Mouse (Mus musculus) forebrain, embryonic 15.5 days (tissue): Measurements from ENCODE around the gene Fsd2. TPM values are rescaled to one million over a fixed set of nuclear protein-coding genes. Genes with fewer than 3 reads are reported as not detected.

Experiments
- ATAC-seq: fragments of 200-750 bp; cut with Nextera tagmentation; replicated peaks from 2 replicates; pipeline ENCODE4 v1.8.0; 2017; ENCODE audit warnings: mild to moderate bottlenecking, moderate TSS enrichment, moderate library complexity
- H3K27ac ChIP-seq: fragments of 300-500 bp; sonication (generic); replicated peaks from 2 replicates; pipeline ENCODE4 v1.5.1; 2015; ENCODE audit warnings: mild to moderate bottlenecking, inconsistent platforms
- H3K27me3 ChIP-seq: fragments of 300-500 bp; sonication (generic); 2 replicates; pipeline ENCODE4 v1.6.1; 2015; ENCODE audit warnings: inconsistent platforms
- H3K36me3 ChIP-seq: fragments of 300-500 bp; sonication (generic); 2 replicates; pipeline ENCODE4 v1.6.1; 2015; ENCODE audit warnings: mild to moderate bottlenecking, inconsistent platforms
- H3K4me1 ChIP-seq: fragments of 300-500 bp; sonication (generic); 2 replicates; pipeline ENCODE4 v1.6.1; 2015; ENCODE audit warnings: inconsistent platforms
- H3K4me2 ChIP-seq: fragments of 300-500 bp; sonication (generic); replicated peaks from 2 replicates; pipeline ENCODE4 v1.6.1; 2015; ENCODE audit warnings: mild to moderate bottlenecking, inconsistent platforms
- H3K4me3 ChIP-seq: fragments of 300-500 bp; sonication (generic); 2 replicates; pipeline ENCODE4 v1.5.1; 2015; ENCODE audit warnings: mild to moderate bottlenecking, inconsistent platforms
- H3K9ac ChIP-seq: fragments of 300-500 bp; sonication (generic); replicated peaks from 2 replicates; pipeline ENCODE4 v1.6.1; 2015; ENCODE audit warnings: mild to moderate bottlenecking, inconsistent platforms
- H3K9me3 ChIP-seq: fragments of 300-500 bp; sonication (generic); 2 replicates; pipeline ENCODE4 v1.6.1; 2016; ENCODE audit warnings: inconsistent platforms
- WGBS: fragments of 180-500 bp; shearing (Covaris S2); methylation state at CpG from one replicate; pipeline ENCODE4 v1.1.7; 2015; ENCODE audit warnings: mixed read lengths; 5-methylcytosine and 5-hydroxymethylcytosine counted together
- polyA plus RNA-seq: library from polyadenylated mRNA; unstranded; fragments of >200 nt; fragmentation: Nextera tagmentation; extraction: Ambion mirVana; gene quantifications from 2 replicates; pipeline ENCODE4 v1.2.1, GENCODE M21; 2015

The Fsd2 gene
- polyA plus RNA-seq, 1 experiment from 2014 or later, result 0.31 TPM

DNA sequence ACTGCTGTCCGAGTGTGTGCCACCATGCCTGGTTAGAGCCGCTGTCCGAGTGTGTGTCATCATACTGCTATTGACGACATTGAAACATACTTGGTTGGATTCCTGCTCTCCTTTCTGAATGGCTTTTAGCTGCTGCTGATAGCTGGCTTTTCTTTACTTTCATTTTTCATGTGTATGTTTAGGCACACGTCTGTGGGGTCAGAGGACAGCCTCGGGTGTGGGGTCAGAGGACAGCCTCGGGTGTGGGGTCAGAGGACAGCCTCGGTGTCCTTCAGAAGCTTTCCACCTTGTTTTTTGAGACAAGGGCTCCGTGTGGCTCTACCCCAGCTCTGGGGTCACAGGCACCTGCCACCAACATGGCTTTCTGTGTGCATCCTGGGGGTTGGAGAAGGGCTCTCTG lies 25.9 kb upstream of the Fsd2 start:
- Histone ChIP-seq H3K4me2 (no peak overlapping the region), H3K4me1 (no peaks in the 10 kb centered on the region), H3K36me3 (peaks cover 59% of the 10 kb centered on the region), H3K9ac (no peak overlapping the region), H3K27ac (no peak overlapping the region), H3K4me3 (no peak overlapping the region), H3K27me3 (no peaks in the 10 kb centered on the region), H3K9me3 (no peaks in the 10 kb centered on the region)
- ATAC-seq, result no peak
- 91% methylated on average over 9 of the region's 9 CpGs for WGBS

DNA sequence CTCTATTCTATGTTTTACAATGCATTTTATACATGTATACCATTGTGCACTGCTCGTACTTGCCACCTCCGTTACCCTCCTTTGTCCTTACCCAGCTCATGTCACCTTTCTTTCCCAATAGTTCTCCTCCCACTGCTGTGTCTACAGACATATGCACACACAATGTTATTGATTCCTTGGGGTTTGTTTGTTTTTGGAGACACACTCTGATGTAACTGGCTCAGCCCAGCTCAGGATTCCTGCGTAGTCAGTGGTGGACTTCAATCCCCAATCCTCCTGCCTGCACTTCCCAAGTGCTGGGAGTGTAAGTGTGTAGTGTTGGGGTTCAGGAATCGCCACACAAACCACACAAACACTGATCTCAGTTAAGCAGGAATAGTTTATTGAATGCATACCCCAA lies 20.5 kb upstream of the Fsd2 start:
- Histone ChIP-seq H3K36me3 (peaks cover 52% of the 10 kb centered on the region), H3K4me3 (no peak overlapping the region), H3K4me1 (no peaks in the 10 kb centered on the region), H3K9me3 (no peaks in the 10 kb centered on the region), H3K27me3 (no peaks in the 10 kb centered on the region), H3K4me2 (no peak overlapping the region), H3K27ac (no peak overlapping the region), H3K9ac (no peak overlapping the region)
- WGBS, result 88% methylated on average over 4 of the region's 4 CpGs
- ATAC-seq, result no peak

DNA sequence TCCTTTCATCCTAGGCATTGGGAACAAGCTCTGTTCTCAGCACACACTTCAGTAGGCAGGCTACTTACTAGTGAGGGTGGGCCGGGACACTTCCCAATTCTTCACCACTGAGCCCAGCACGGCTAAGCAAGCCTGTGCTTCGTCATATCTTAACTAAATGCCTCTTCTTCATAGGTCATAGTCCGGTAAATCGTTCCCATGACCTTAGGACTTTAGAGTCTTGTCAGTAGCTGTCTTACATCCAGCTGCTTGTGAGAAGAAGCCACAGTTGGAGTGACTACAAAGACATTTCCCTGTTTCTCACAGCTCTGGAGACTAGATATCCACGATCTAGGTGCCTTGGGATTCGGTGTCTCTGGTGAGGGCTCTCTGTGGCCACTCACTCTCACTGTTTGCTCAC lies 18.6 kb upstream of the Fsd2 start:
- Histone ChIP-seq H3K27me3 (no peaks in the 10 kb centered on the region), H3K4me3 (no peak overlapping the region), H3K9ac (no peak overlapping the region), H3K27ac (no peak overlapping the region), H3K4me2 (no peak overlapping the region), H3K9me3 (no peaks in the 10 kb centered on the region), H3K36me3 (peaks cover 35% of the 10 kb centered on the region), H3K4me1 (no peaks in the 10 kb centered on the region)
- no peak for ATAC-seq
- WGBS, result 93% methylated on average over 7 of the region's 7 CpGs

DNA sequence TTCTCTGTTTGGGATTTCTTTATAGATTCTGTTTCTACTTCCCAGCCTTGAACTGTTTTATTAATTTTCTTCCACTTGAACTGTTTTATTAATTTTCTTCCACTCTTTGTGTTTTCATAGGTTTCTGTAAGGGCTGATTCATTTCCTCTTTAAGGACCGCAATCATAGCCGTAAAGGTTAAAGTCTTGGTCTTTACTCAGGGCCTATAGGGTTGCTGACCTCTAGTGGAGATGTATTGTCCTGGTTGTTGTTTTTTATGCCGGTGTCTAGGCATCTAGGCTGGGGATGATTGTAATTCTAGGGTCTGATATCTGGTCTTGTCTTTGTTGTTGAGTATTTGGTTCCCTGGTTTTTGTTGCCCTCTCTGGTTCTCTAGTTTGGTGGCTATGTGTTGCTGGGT lies 16.8 kb upstream of the Fsd2 start:
- 70% methylated on average over 3 of the region's 3 CpGs for WGBS
- no peak for ATAC-seq
- H3K27me3 ChIP-seq, result no peaks in the 10 kb centered on the region
- no peak overlapping the region for H3K27ac ChIP-seq
- peaks cover 40% of the 10 kb centered on the region for H3K36me3 ChIP-seq
- H3K4me1 ChIP-seq, result no peaks in the 10 kb centered on the region
- H3K9me3 ChIP-seq, result no peaks in the 10 kb centered on the region
- H3K4me3 ChIP-seq, result no peak overlapping the region
- no peak overlapping the region for H3K4me2 ChIP-seq
- H3K9ac ChIP-seq, result no peak overlapping the region

DNA sequence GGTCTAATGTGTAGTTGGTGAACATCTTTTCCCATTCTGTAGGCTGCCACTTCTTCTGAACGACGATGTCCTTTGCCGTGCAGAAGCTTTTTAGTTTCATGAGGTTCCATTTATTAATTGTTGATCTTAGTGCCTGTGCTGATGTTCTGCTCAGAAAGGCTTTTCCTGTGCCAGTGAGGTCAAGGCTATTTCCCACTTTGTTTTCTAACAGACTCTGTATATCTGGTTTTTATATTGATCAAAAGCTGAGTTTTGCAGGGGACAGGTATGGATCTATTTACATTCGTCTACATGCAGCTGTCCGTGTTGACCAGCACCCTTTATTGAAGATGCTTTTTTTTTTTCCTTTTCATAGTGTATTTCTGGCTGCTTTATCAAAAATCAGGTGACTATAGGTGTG lies 12.6 kb upstream of the Fsd2 start:
- Histone ChIP-seq H3K27me3 (no peaks in the 10 kb centered on the region), H3K36me3 (peaks cover 22% of the 10 kb centered on the region), H3K9ac (no peak overlapping the region), H3K4me3 (no peak overlapping the region), H3K9me3 (no peaks in the 10 kb centered on the region), H3K4me1 (no peaks in the 10 kb centered on the region), H3K27ac (no peak overlapping the region), H3K4me2 (no peak overlapping the region)
- 98% methylated on average over 5 of the region's 5 CpGs for WGBS
- ATAC-seq, result no peak

DNA sequence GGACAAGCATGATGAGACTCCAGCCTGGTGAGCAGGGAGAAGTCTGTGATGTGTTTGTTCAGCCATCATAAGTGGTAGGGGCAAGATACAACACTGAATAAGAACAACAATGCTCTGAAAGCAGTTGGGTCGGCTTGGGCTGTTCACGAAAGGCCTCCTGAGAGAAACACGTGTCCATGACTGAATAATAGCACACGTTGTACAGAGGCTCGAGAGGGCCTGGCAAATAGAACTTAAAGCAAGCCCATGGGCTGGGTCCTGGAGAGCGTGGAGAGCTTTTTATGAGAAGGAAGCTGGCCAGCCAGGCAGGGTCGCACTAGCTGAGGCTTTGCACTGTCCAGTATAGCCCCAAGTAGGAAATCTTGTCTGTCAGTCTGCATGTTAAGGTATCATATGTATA lies 11.7 kb upstream of the Fsd2 start:
- no peak overlapping the region for H3K9ac ChIP-seq
- no peak overlapping the region for H3K27ac ChIP-seq
- H3K4me1 ChIP-seq, result no peaks in the 10 kb centered on the region
- 89% methylated on average over 7 of the region's 7 CpGs for WGBS
- no peak overlapping the region for H3K4me3 ChIP-seq
- peaks cover 22% of the 10 kb centered on the region for H3K36me3 ChIP-seq
- ATAC-seq, result no peak
- H3K4me2 ChIP-seq, result no peak overlapping the region
- H3K27me3 ChIP-seq, result no peaks in the 10 kb centered on the region
- H3K9me3 ChIP-seq, result no peaks in the 10 kb centered on the region

DNA sequence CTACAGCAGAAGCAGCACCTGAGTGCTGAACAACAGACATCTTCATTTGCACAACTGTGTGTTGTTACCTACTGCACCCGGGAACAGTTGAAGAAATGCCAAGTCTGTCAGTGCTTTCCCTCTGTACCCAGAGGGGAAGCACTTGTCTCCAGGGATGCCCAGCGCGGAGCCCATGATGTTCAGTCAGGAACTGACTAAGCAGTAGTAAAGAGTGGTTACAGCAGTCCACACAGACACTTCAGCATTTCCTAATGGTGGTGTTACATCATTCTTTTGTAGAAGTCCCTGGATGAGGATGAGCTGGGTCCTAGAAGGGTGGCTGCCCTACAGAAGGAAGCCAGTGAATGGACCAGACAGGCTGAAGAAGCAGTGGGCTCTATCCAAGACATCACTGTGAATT lies 11.1 kb upstream of the Fsd2 start:
- Histone ChIP-seq H3K9ac (no peak overlapping the region), H3K4me3 (no peak overlapping the region), H3K27me3 (no peaks in the 10 kb centered on the region), H3K4me2 (no peak overlapping the region), H3K9me3 (no peaks in the 10 kb centered on the region), H3K4me1 (peaks cover 2% of the 10 kb centered on the region), H3K27ac (no peak overlapping the region), H3K36me3 (peaks cover 22% of the 10 kb centered on the region)
- 91% methylated on average over 3 of the region's 3 CpGs for WGBS
- no peak for ATAC-seq

DNA sequence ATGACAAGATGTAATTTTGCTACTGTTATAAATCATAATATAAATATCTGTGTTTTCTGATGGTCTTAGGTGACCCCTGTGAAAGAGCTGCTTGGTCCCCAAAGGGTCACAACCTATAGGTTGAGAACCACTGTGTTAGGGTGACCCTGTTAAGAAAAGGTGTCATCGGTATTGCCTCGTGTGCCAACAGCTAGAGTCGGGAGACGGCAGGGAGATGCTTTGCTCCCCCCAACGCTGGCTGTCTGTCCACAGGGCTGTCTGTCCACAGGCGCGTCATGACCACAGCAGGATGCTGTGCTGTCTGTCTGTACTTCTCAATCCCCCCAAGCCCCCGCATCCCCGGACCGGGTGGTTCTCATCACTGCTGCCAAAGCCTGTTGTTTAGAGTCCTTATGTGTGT lies 8.9 kb upstream of the Fsd2 start:
- Histone ChIP-seq H3K4me1 (peaks cover 15% of the 10 kb centered on the region), H3K36me3 (peaks cover 22% of the 10 kb centered on the region), H3K9me3 (no peaks in the 10 kb centered on the region), H3K4me3 (no peak overlapping the region), H3K9ac (no peak overlapping the region), H3K4me2 (no peak overlapping the region), H3K27me3 (no peaks in the 10 kb centered on the region), H3K27ac (no peak overlapping the region)
- 94% methylated on average over 10 of the region's 10 CpGs for WGBS
- no peak for ATAC-seq

DNA sequence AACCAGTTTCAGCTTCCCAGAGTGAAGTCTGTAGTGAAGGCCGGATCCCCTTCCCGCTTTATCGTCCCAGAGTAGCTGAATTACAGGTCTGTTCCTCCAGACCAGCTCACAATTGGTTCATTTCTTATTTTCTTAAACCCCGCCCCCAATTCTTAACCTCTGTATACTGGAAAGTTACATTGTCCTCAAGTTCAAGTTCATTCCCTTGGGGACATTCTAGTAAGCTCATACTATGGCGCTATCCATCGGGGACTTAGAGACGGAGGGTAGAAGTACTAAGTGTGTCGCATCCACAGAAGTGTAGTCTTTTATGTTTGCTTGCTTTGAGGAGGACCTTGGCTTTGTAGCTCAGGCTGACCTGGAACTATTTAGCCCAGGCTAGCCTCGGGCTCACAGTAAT lies 7.1 kb upstream of the Fsd2 start:
- Histone ChIP-seq H3K36me3 (peaks cover 14% of the 10 kb centered on the region), H3K27ac (no peak overlapping the region), H3K4me3 (no peak overlapping the region), H3K27me3 (no peaks in the 10 kb centered on the region), H3K4me2 (no peak overlapping the region), H3K9me3 (no peaks in the 10 kb centered on the region), H3K9ac (no peak overlapping the region), H3K4me1 (peaks cover 16% of the 10 kb centered on the region)
- ATAC-seq, result no peak
- WGBS, result 94% methylated on average over 9 of the region's 9 CpGs

DNA sequence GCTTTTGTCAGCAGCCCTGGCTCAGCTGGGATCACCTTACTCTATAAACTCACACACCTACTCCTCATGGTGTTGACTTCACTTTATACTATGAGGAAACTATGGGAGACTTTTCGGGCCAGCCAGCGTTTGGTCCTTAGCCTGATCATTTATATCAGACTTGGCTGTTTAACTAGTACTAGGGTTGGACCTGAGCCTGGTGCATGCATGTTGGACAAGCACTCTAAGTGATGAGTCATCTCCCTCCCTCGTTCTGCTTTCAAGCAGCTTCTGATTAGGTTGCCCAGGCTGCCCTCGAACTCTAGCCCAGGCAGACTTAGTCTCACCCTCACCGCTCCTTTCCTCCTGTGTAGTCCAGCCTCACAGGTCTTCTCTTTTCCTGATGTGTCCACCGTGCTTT lies 6.7 kb upstream of the Fsd2 start:
- H3K4me1 ChIP-seq, result peaks cover 16% of the 10 kb centered on the region
- no peak for ATAC-seq
- H3K9ac ChIP-seq, result no peak overlapping the region
- H3K4me2 ChIP-seq, result no peak overlapping the region
- H3K36me3 ChIP-seq, result peaks cover 9% of the 10 kb centered on the region
- no peaks in the 10 kb centered on the region for H3K9me3 ChIP-seq
- no peak overlapping the region for H3K4me3 ChIP-seq
- H3K27ac ChIP-seq, result no peak overlapping the region
- WGBS, result 91% methylated on average over 6 of the region's 6 CpGs
- no peaks in the 10 kb centered on the region for H3K27me3 ChIP-seq

DNA sequence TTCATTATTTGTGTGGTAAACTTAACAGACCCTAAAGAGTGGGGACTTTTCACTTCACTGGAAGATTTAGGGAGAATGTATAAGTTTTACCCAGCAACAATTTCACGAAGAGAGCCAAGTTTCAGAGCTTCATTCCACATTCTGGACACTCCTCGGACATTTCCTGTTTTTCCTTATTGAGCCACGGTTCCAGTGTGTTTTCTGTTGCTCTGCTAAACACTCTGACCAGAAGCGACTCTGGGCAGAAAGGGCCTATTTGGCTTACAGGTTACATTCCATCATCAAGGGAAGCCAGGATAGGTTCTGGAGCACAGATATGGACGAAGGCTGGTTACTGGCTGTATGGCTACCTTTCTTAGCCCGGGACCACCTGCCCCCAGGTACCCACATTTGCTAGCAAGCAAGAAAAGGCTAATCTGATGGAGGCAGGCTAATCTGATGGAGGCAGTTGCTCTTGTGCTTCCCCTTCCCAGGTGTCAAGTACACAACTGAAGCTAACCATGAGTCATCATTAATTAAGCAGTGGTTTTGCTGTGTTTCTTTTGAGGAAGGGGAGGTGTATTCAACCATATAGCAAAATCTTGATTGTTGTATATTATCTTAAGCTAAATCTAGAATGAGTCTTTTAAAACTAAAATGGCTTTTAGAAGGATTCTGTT lies 6.0 kb upstream of the Fsd2 start:
- H3K4me2 ChIP-seq, result peak overlapping the region; percentile 80
- 72% methylated on average over 6 of the region's 6 CpGs for WGBS
- H3K36me3 ChIP-seq, result peaks cover 3% of the 10 kb centered on the region
- no peak for ATAC-seq
- H3K4me3 ChIP-seq, result peak overlapping the region; percentile 90
- H3K27ac ChIP-seq, result no peak overlapping the region
- H3K9ac ChIP-seq, result no peak overlapping the region
- H3K27me3 ChIP-seq, result no peaks in the 10 kb centered on the region
- peaks cover 16% of the 10 kb centered on the region for H3K4me1 ChIP-seq
- no peaks in the 10 kb centered on the region for H3K9me3 ChIP-seq

DNA sequence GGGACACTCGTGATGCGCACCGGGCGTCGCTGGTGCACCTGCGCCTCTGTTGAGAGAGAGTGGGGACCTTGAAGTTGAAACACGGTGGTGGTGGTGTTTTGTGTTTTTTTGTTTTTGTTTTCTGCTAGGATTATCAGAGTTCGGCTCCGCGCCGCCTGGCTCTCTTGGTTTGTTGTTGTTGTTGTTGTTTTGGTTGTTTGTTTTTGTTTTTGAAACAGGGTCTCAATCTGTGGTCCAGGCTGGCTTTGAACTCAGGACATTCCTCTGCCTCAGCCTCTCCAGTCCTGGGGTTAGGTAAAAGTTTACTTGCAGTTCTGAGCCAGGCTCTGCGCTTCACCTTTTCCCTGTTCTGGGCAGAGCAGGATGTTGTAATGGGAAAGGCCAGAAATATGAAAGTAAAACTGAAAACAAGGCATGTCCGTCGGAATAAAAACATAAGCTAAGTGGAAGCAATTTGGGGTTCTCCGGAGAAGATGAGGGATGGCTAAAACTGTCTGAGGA lies 5.2 kb upstream of the Fsd2 start:
- Histone ChIP-seq H3K4me3 (peak overlapping the region; percentile 90), H3K9me3 (no peaks in the 10 kb centered on the region), H3K27me3 (no peaks in the 10 kb centered on the region), H3K27ac (peak overlapping the region; percentile 97), H3K4me1 (peaks cover 16% of the 10 kb centered on the region), H3K36me3 (peaks cover 3% of the 10 kb centered on the region), H3K9ac (peak overlapping the region; percentile 88), H3K4me2 (peak overlapping the region; percentile 80)
- ATAC-seq, result no peak
- WGBS, result 18% methylated on average over 15 of the region's 15 CpGs
